9 mouse cellular contexts compared by ENCODE assay signal in the genomic region with DNA sequence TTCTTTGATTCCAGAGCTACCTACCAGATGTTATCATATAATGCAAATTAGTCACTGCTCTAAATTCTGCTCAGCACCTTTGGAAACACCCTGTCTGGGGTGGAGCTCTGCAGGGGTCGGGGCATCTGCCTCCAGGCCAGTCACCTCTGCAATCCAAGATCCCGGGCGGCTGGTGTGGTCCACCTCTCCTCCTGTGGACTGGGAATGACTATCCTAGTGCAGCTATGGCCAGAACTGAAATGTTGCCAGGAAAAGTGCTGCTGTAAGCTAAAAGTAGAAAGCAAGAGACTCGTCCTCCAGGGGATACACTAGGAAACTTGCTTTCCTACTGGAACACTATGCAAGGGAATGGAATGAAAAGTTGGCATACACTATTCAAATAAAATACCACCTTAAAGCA. TPM values are rescaled to one million over a fixed set of nuclear protein-coding genes. Genes with fewer than 3 reads are reported as not detected.
DNase-seq lines count a peak whose midpoint lies in the region; TF ChIP-seq lines count a peak whose summit lies in the region.
"Had no signal": no experiment of that assay in that cellular context is flagged by ENCODE, and none has a peak within 500 bp of the region (broad histone marks: within the 10 kb centered on the region; RNA-seq: fewer than 3 reads in every experiment).

No protein-coding gene starts in this region.

- H3K27ac ChIP-seq in testis, adult 2 months (ENCODE audit: control insufficient read depth, insufficient read depth, low read depth, low read length): peak overlapping the region; percentile 61
- H3K27ac ChIP-seq: limb, embryonic 13.5 days had no signal

- H3K36me3 ChIP-seq in testis, adult 2 months (ENCODE audit: control insufficient read depth, insufficient read depth, low read length): no peaks in the 10 kb centered on the region
- H3K36me3 ChIP-seq: limb, embryonic 13.5 days had no signal

- peaks cover 2% of the 10 kb centered on the region; the same call in 1 of the 2 replicates for H3K4me1 ChIP-seq in testis, adult 2 months (ENCODE audit: control insufficient read depth, insufficient read depth, low read length)

- peak; percentile 43 for DNase-seq in adrenal gland, postnatal 14 days
- DNase-seq in adrenal gland, postnatal 4 days (ENCODE audit: low spot score in 2 of 2): no peak
- DNase-seq in testis, postnatal 10 days (ENCODE audit: low spot score): no peak
- peak; percentile 56 to 62 for DNase-seq in kidney, adult 8-10 months
- DNase-seq in testis, postnatal 14 days (ENCODE audit: low spot score): peak; percentile 37
- DNase-seq in embryo, embryonic 11 days: no peak
- no peak for DNase-seq in left cerebral cortex, adult 8-10 months (ENCODE audit: low spot score in 2 of 2)

- TF ChIP-seq CTCF in testis, adult 2 months (IDR thresholded peaks at IDR 0.05; ENCODE audit: control insufficient read depth, insufficient read depth, insufficient replicate concordance, low read depth, low read length): no peak

- no peak overlapping the region for H3K4me3 ChIP-seq in testis, adult 2 months (ENCODE audit: control insufficient read depth, low read depth, low read length)
- H3K4me3 ChIP-seq: limb, embryonic 13.5 days had no signal

- no peaks in the 10 kb centered on the region for H3K27me3 ChIP-seq in testis, adult 2 months (ENCODE audit: control insufficient read depth, insufficient read depth, low read length)
- H3K27me3 ChIP-seq: limb, embryonic 13.5 days had no signal

- TF ChIP-seq POLR2A in testis, adult 2 months (IDR thresholded peaks at IDR 0.05; ENCODE audit: control insufficient read depth, low read depth, low read length): no peak

RNA-seq across cellular contexts. Expression of gene Tmem131, which starts 22.7 kb away (rescaled TPM):
- total RNA-seq in adrenal gland, postnatal 14 days (2021): 45.7 and 48.2 TPM in 2 replicates
- 10 to 100 TPM; 48.9 to 52.5 TPM for total RNA-seq in adrenal gland, postnatal 4 days (2021)
- polyA plus RNA-seq in testis, adult 2 months (2012; rRNA removed): 16.9 and 18.8 TPM in 2 replicates
- 10 to 100 TPM; 45.8 to 54.3 (median 53.0) TPM for total RNA-seq in left cerebral cortex, adult 8-10 months (2022)

Comparison
In these comparisons a context has a peak if more than half of its experiments do, and no peak if none do; other contexts are left out.
1. DNase-seq: peak in adrenal gland, postnatal 14 days (single experiment), kidney, adult 8-10 months (2 of 2) and testis, postnatal 14 days (single experiment); none in adrenal gland, postnatal 4 days (0 of 2), testis, postnatal 10 days (single experiment), embryo, embryonic 11 days (single experiment) and left cerebral cortex, adult 8-10 months (0 of 2).